7 mouse cellular contexts compared by ENCODE assay signal in genomic region chr1:33757491-33758041, GRCm38 (mm10). TPM values are rescaled to one million over a fixed set of nuclear protein-coding genes. Genes with fewer than 3 reads are reported as not detected.
DNase-seq lines count a peak whose midpoint lies in the region; ATAC-seq lines count a peak whose summit lies in the region.

Gene Bag2 (minus strand): TSS chr1:33757795.

- peak; percentile 87 for ATAC-seq in intestine, embryonic 14.5 days (replicated peaks; ENCODE audit: low FRiP score, low TSS enrichment, low read depth)
- ATAC-seq in limb, embryonic 13.5 days (ENCODE audit: low FRiP score, low read depth) = peak; percentile 87
- ATAC-seq in midbrain, embryonic 14.5 days (ENCODE audit: low FRiP score, low TSS enrichment) = peak; percentile 83

- intact Hi-C loops in gastrocnemius, postnatal 36 days (cut with DNase I) = no loop called here

- no peaks in the 10 kb centered on the region for H3K27me3 ChIP-seq in intestine, embryonic 14.5 days (replicated peaks; ENCODE audit: control insufficient read depth, insufficient read depth, low read length)
- H3K27me3 ChIP-seq in limb, embryonic 13.5 days = no peaks in the 10 kb centered on the region
- no peaks in the 10 kb centered on the region for H3K27me3 ChIP-seq in midbrain, embryonic 14.5 days (ENCODE audit: control insufficient read depth, insufficient read depth, low read length)

- peaks cover 23% of the 10 kb centered on the region; the same call in 1 of the 2 replicates for H3K36me3 ChIP-seq in intestine, embryonic 14.5 days (ENCODE audit: control insufficient read depth, insufficient read depth, low read length)
- H3K36me3 ChIP-seq in limb, embryonic 13.5 days = peaks cover 18% of the 10 kb centered on the region
- peaks cover 8% of the 10 kb centered on the region for H3K36me3 ChIP-seq in midbrain, embryonic 14.5 days (ENCODE audit: control insufficient read depth, insufficient read depth, low read length)

- peak within 1 kb of the TSS; percentile 55; the same call in 1 of the 2 replicates for H3K27ac ChIP-seq in intestine, embryonic 14.5 days (ENCODE audit: low read depth)
- 0 out of 2 replicates have a peak within 1 kb of the TSS, but pooled peaks have one; percentile 11 for H3K27ac ChIP-seq in limb, embryonic 13.5 days
- H3K27ac ChIP-seq in midbrain, embryonic 14.5 days (replicated peaks; ENCODE audit: low read depth, low read length) = 0 out of 2 replicates have a peak within 1 kb of the TSS, but pooled peaks have one; percentile 41

- H3K9me3 ChIP-seq in intestine, embryonic 14.5 days (ENCODE audit: control insufficient read depth, low read length) = no peaks in the 10 kb centered on the region
- H3K9me3 ChIP-seq in limb, embryonic 13.5 days = no peaks in the 10 kb centered on the region
- H3K9me3 ChIP-seq in midbrain, embryonic 14.5 days (ENCODE audit: control insufficient read depth, low read length) = no peaks in the 10 kb centered on the region

- peak within 1 kb of the TSS; percentile 65 for H3K4me3 ChIP-seq in intestine, embryonic 14.5 days (ENCODE audit: low read depth, low read length)
- peak within 1 kb of the TSS; percentile 63 for H3K4me3 ChIP-seq in limb, embryonic 13.5 days
- peak within 1 kb of the TSS; percentile 69 for H3K4me3 ChIP-seq in midbrain, embryonic 14.5 days (replicated peaks; ENCODE audit: low read depth, low read length)

- peak; percentile 87 for DNase-seq in adrenal gland, adult 2 months
- peak; percentile 70 for DNase-seq in embryo, embryonic 10 days (ENCODE audit: low spot score)
- peak; percentile 45 to 54 for DNase-seq in gastrocnemius, postnatal 36 days
- peak; percentile 82 for DNase-seq in intestine, embryonic 14.5 days (ENCODE audit: low spot score)
- peak; percentile 74 for DNase-seq in midbrain, embryonic 14.5 days
- DNase-seq in spleen, postnatal 10 days (ENCODE audit: low spot score in 2 of 2) = peak; percentile 73 to 77

- peak within 1 kb of the TSS; percentile 87 for H3K9ac ChIP-seq in intestine, embryonic 14.5 days (ENCODE audit: low read length)
- H3K9ac ChIP-seq in limb, embryonic 13.5 days = peak within 1 kb of the TSS; percentile 85
- peak within 1 kb of the TSS; percentile 83 for H3K9ac ChIP-seq in midbrain, embryonic 14.5 days (replicated peaks; ENCODE audit: low read length)

- peaks cover 6% of the 10 kb centered on the region; the same call in 1 of the 2 replicates for H3K4me1 ChIP-seq in intestine, embryonic 14.5 days (replicated peaks; ENCODE audit: control insufficient read depth, insufficient read depth, low read length)
- H3K4me1 ChIP-seq in limb, embryonic 13.5 days = peaks cover 30% of the 10 kb centered on the region
- 0 out of 2 replicates have a peak, but pooled peaks cover 5% of the 10 kb centered on the region for H3K4me1 ChIP-seq in midbrain, embryonic 14.5 days (ENCODE audit: control insufficient read depth, insufficient read depth, low read length)

- H3K4me2 ChIP-seq in intestine, embryonic 14.5 days (ENCODE audit: low read length) = peak within 1 kb of the TSS; percentile 86
- H3K4me2 ChIP-seq in limb, embryonic 13.5 days (replicated peaks) = peak within 1 kb of the TSS; percentile 89
- peak within 1 kb of the TSS; percentile 93 for H3K4me2 ChIP-seq in midbrain, embryonic 14.5 days (ENCODE audit: low read length)

- 1% methylated on average over 56 of the region's 61 CpGs for WGBS in intestine, embryonic 14.5 days
- under 1% methylated on average over 48 of the region's 61 CpGs for WGBS in limb, embryonic 13.5 days
- WGBS in midbrain, embryonic 14.5 days = 0% methylated on average over 61 of the region's 61 CpGs

RNA-seq across cellular contexts. Expression of gene Bag2, which starts in this region (rescaled TPM):
- total RNA-seq in adrenal gland, adult 2 months (2021) = 10 to 100 TPM; 13.8 to 15.6 TPM
- 15.1 and 18.4 TPM in 2 replicates for polyA plus RNA-seq in adrenal gland, adult 2 months (2012; rRNA removed)
- total RNA-seq in gastrocnemius, postnatal 36 days (2021) = 10 to 100 TPM; 15.8 to 19.0 TPM
- polyA plus RNA-seq in intestine, embryonic 14.5 days (2014; fragmentation: Nextera tagmentation; extraction: Ambion mirVana) = 71.9 and 73.1 TPM in 2 replicates
- polyA plus RNA-seq in limb, embryonic 13.5 days (2015; fragmentation: Nextera tagmentation; extraction: Ambion mirVana) = 48.1 and 52.3 TPM in 2 replicates
- polyA plus RNA-seq in midbrain, embryonic 14.5 days (2014; fragmentation: Nextera tagmentation; extraction: Ambion mirVana) = 19.8 and 22.2 TPM in 2 replicates

Comparison
In these comparisons a context has a peak if more than half of its experiments do, and no peak if none do; other contexts are left out.
1. Peak in every context shown above with its lines: DNase-seq, ATAC-seq, H3K4me3 ChIP-seq and H3K27ac ChIP-seq.